Mouse (Mus musculus): ENCODE data around the gene Cdk15. TPM values are rescaled to one million over a fixed set of nuclear protein-coding genes. Genes with fewer than 3 reads are reported as not detected.

The Cdk15 gene
- polyA plus RNA-seq, 1 experiment = 0.41 TPM

DNA sequence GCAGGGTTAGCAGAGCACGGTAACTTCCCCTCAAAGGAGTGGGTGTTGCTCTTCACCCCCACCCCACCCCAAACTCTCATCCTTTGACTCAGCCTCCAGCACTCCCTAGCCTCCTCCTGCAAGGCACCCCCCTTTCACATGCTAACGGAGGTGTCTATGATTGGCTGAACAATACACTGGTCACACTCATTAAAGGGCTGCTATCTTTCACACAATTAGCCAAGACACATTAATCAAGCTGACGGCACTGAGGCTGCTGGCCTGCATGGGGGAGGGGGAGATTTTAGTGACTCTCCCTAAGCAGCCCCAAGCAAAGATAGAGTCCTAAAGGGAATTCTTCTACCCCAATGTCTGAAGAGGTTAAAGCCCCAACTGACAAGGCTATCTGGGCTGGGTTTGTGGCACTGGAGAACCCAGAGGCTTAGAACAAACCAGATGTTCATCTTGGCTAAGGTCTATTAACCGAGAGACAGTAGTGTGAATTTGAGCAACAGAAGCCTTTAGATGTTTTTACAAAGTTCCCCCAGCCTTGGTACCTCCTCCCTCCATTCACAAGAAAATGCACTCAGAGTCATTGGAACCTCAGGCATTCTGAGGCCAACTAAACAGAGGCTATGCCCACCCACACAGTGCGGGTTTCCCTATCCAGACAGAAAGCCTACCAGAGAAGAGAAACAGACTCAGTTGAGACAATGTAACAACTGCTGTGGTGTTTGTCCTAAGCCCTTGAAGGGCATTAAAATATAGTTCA is 58.5 kb downstream of the Cdk15 start:
- no peak for TF ChIP-seq CTCF (IDR thresholded peaks at IDR 0.05; ENCODE audit: borderline replicate concordance, extremely low read depth, insufficient read depth, insufficient read length)
- TF ChIP-seq POLR2A (IDR thresholded peaks at IDR 0.05; ENCODE audit: borderline replicate concordance, extremely low read depth, insufficient read depth, insufficient read length, poor library complexity, severe bottlenecking) = no peak
- DNase-seq (ENCODE audit: low read depth) = peak; percentile 74

DNA sequence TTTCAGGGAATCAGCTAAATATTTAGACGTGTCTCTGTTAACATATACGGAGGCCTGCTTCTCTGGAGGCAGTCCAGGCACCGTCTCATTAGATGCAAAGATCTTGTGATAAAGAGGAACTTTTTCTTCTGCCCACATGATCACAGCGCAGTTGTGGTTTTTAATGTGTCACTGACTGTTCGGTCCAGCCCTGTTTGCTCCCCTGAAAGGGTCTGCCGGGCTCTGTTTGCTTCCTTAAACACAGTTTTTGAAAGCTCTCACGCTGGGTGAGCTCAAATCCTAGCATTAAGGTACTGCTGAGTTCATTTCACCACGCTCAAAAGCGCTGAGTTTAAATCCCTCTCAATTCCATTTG is 59.3 kb downstream of the Cdk15 start:
- TF ChIP-seq CTCF (IDR thresholded peaks at IDR 0.05; ENCODE audit: borderline replicate concordance, extremely low read depth, insufficient read depth, insufficient read length) = no peak
- no peak for TF ChIP-seq POLR2A (IDR thresholded peaks at IDR 0.05; ENCODE audit: borderline replicate concordance, extremely low read depth, insufficient read depth, insufficient read length, poor library complexity, severe bottlenecking)
- DNase-seq (ENCODE audit: low read depth) = no peak

DNA sequence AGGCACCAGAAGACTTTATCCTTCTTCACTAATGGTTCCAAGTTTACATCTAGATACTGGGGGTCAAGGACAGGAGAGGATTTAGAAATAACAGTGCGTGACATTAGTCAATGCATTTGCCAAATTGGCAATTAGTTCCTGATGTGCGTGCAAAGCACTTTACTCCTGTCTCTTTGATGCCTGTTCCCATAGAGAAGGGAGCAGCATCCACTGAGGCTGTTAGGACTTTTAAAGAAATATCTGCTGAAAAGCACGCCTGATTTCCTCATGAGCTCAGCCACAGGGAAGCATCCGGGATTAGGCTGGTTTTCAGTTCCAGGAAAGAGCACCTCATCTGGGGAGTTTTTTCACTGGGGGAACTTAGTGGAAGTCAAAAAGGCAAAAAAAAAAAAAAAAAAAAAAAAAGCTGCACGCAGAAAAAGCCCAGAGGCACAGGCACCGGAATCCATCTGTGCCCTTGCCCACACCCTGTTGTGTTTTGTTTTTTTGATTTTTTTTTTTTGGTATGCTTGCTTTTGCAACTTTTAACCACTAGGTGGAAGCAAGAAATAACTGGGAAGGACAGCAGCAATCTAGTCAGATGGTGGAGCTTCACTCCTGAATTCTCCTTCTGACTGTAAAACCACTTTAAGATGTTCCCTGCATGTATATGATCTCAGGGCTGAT is 59.8 kb downstream of the Cdk15 start:
- TF ChIP-seq POLR2A (IDR thresholded peaks at IDR 0.05; ENCODE audit: borderline replicate concordance, extremely low read depth, insufficient read depth, insufficient read length, poor library complexity, severe bottlenecking) (no peak), CTCF (IDR thresholded peaks at IDR 0.05; ENCODE audit: borderline replicate concordance, extremely low read depth, insufficient read depth, insufficient read length) (peak; percentile 50; the same call in 1 of the 2 replicates)
- DNase-seq (ENCODE audit: low read depth) = peak; percentile 90

DNA sequence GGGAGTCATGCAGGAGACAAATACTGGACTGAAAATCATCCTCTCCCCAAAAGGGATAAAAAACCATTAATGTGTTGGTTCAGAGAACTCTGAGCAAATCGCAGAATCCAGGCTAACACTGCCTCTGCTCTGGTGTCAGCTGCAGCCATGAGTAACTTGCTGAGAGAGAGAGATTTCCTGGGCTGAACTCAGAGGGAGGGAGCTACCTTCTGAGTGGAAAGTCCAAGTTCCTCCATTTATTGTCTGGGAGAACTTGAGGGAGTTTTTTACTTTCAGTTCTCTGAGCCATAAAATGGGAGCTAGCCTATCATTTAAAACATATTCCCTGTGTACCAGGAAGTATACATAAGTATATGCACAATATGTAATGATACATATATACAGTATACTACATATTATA is 60.7 kb downstream of the Cdk15 start:
- TF ChIP-seq CTCF (IDR thresholded peaks at IDR 0.05; ENCODE audit: borderline replicate concordance, extremely low read depth, insufficient read depth, insufficient read length) (no peak), POLR2A (IDR thresholded peaks at IDR 0.05; ENCODE audit: borderline replicate concordance, extremely low read depth, insufficient read depth, insufficient read length, poor library complexity, severe bottlenecking) (no peak)
- DNase-seq (ENCODE audit: low read depth) = no peak

DNA sequence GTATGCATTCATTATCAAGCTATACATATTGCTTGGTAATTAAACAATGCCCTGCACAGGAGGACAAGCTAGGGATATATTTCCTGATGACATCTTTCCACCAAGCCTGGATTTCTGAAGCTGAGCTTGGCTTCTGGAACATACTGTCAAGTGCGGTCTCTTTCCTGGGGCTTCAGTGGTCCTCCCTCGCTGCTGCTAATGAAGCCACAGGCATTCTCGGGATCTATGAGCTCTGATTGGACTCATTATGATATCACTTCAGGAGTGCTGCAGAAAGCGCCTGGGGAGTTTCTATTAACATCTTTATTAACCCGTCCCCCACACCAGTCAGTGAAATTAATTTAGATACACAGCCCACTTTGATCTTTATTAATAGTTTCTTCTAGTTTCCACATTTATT is 62.2 kb downstream of the Cdk15 start:
- DNase-seq (ENCODE audit: low read depth) = peak; percentile 61
- TF ChIP-seq POLR2A (IDR thresholded peaks at IDR 0.05; ENCODE audit: borderline replicate concordance, extremely low read depth, insufficient read depth, insufficient read length, poor library complexity, severe bottlenecking) = no peak
- no peak for TF ChIP-seq CTCF (IDR thresholded peaks at IDR 0.05; ENCODE audit: borderline replicate concordance, extremely low read depth, insufficient read depth, insufficient read length)

DNA sequence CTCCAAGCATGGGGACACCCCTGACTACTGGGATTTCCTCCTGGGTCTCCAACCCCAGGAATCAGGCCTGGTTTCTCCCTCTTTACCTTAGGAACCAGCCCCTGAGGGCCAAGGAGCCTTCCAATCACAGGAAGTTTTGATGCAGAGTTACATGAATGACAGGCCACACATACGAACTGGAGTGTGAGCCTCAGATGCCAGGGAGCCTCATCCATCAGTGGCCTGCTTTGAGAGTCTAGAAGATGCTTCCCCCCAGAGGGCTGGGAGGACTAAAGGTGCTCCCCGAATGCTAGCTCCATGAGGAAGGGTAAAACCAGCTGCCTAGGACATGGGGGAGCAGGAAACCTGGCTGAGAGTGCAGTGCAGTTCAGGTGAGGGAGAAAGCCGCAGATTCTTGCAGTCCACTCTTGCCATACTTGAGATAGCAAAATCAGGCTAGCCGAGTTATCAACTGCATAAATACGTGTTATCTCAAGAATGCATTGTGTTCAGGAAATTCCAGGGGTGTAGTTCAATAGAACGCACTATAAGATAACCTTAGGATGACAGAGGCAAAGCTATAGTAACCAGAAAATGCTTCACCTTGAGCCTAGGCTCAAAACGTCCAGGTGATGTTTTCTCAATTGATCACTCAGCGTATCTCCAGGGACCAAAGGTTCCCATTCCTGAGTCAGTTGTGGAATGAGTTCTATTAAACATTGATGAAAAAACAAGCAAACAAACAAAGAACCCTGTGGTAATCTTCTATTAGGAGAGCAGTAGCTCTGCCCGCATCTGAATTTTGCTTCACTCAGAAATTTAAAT is 64.6 kb downstream of the Cdk15 start:
- no peak for TF ChIP-seq POLR2A (IDR thresholded peaks at IDR 0.05; ENCODE audit: borderline replicate concordance, extremely low read depth, insufficient read depth, insufficient read length, poor library complexity, severe bottlenecking)
- no peak for TF ChIP-seq CTCF (IDR thresholded peaks at IDR 0.05; ENCODE audit: borderline replicate concordance, extremely low read depth, insufficient read depth, insufficient read length)
- no peak for DNase-seq (ENCODE audit: low read depth)

DNA sequence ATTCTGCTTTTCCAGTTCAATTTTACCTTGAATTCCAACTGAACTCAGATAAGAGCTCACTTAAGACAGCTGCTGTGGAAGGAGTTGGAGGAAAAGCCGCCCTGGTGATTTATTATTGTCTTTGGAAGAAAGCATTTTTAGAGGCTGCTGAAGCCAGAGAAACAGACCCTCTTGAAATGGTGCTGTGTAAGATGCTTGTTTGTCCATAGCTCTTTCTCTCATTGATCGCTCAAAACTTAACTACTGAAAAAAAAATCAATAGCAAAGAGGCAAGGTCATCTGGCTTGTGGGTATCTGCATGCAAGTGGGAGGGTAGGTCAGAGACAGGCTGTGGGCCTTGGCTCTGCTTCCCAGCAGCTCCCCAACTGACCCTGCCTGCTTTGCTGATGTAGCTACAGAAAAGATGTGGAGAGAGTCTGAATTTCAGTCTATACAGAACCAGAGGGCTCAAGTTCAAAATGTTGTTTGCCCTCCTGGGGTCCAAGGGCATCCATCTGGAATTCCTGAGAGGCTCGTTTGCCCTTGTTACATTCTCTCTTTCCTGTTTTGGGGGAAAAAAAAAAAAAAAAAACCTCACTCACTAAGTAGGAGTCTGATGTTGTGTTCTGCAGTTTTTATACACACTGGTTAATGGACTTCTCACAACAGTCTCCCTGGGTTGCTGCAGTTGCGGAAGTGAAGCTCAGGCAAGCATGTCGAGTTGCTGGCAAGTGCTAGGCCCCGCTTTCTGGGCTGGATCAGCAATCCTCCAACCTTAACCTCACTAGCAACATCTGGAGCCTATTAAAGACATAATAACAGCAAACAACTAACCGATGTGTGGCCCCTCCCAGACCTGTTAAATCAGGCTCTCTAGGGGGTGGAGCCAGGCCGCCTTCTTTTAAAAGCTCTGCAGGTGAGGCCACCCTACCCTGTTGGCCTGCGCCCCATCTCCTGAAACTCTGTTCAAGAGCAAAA is 65.5 kb downstream of the Cdk15 start:
- no peak for DNase-seq (ENCODE audit: low read depth)

DNA sequence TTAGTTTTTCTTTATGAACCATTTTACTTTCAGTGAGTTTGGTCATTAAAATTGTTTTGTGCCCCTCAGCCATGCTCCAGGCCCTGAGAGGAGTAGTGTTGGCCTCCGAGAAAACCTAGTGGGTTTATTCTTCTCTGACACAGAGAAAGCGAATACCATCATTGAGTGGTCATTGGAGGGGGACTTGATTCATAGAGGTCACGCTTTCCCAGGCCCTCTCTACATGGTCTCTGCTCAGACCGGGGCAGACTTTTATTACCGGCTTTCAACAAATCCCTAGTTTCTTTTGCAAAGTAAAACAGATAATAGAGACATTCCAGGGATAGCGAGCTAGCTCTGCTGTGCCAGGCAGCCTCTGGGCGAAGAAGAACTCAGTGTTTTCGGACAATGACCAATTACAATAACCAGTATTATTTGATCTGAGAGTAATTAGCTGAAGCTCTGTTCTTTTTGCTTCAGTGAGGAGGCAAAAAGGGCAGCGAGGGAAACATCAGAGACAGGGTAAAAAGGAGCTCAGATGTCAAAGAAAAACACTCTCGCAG is 70.2 kb downstream of the Cdk15 start:
- TF ChIP-seq POLR2A (IDR thresholded peaks at IDR 0.05; ENCODE audit: borderline replicate concordance, extremely low read depth, insufficient read depth, insufficient read length, poor library complexity, severe bottlenecking) (no peak), CTCF (IDR thresholded peaks at IDR 0.05; ENCODE audit: borderline replicate concordance, extremely low read depth, insufficient read depth, insufficient read length) (no peak)
- DNase-seq (ENCODE audit: low read depth) = peak; percentile 39

More for the DNA sequence above, 65.5 kb downstream of the Cdk15 start:
- TF ChIP-seq POLR2A (IDR thresholded peaks at IDR 0.05; ENCODE audit: borderline replicate concordance, extremely low read depth, insufficient read depth, insufficient read length, poor library complexity, severe bottlenecking) (no peak), CTCF (IDR thresholded peaks at IDR 0.05; ENCODE audit: borderline replicate concordance, extremely low read depth, insufficient read depth, insufficient read length) (no peak)

DNA sequence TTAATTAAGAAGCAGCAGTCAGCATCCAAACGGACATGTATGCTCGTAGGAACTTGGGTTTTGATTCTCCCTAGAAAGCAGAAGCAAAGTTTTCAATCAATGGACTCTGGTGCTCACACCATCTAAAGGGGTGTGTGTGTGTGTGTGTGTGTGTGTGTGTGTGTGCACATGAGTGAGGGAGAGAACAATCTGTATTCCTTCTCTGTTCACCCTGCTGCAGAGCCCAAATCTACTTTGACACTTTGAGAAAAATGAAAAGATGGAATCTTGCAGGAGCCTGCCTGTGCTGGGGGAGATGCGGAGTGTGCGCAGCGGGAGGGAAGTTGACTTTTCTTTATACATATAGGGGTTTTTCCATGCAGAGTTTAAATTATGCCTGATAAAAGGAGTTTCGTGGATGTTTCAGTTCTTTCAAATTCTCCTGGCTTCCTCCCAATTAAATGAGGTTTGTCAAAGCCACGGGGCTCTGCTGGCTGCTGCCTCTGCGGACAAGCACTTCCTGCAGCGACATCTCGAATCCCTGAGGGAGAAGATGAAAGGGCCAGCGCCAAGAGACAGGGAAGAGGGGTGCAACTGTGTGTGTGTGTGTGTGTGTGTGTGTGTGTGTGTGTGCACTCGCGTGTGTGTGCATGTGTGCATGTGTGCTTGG is 76.2 kb downstream of the Cdk15 start:
- TF ChIP-seq POLR2A (IDR thresholded peaks at IDR 0.05; ENCODE audit: borderline replicate concordance, extremely low read depth, insufficient read depth, insufficient read length, poor library complexity, severe bottlenecking) = no peak
- TF ChIP-seq CTCF (IDR thresholded peaks at IDR 0.05; ENCODE audit: borderline replicate concordance, extremely low read depth, insufficient read depth, insufficient read length) = no peak
- peak; percentile 77 for DNase-seq (ENCODE audit: low read depth)

DNA sequence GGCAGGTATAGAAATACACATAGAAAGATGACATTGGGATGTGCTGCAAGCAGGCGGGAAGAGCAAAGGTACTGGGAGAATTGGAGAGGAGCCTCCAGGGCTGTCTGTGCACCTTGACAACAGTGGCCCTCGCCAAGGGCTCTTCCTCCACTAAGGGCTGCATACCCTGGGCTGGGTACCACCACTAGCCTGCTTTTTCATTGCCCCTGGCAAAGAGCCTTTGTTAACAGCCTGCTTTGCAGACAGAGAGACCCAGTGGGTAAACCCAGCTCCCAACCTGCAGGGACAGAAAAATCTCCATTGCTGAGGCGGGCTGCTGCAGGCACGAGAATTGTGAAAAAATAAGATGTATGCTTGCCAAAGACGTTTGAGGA is 76.7 kb downstream of the Cdk15 start:
- DNase-seq (ENCODE audit: low read depth) = peak; percentile 72
- TF ChIP-seq CTCF (IDR thresholded peaks at IDR 0.05; ENCODE audit: borderline replicate concordance, extremely low read depth, insufficient read depth, insufficient read length) (no peak), POLR2A (IDR thresholded peaks at IDR 0.05; ENCODE audit: borderline replicate concordance, extremely low read depth, insufficient read depth, insufficient read length, poor library complexity, severe bottlenecking) (no peak)
